Mouse (Mus musculus) lung, embryonic 14.5 days (tissue): ENCODE data around the gene Dnase2a. TPM values are rescaled to one million over a fixed set of nuclear protein-coding genes. Genes with fewer than 3 reads are reported as not detected.

Experiments
- ATAC-seq: fragments of 200-750 bp; cut with Nextera tagmentation; 2 replicates; pipeline ENCODE4 v1.8.0; 2017; ENCODE audit warnings: mild to moderate bottlenecking, moderate TSS enrichment, moderate library complexity; ENCODE audit not compliant: insufficient read depth
- DNase-seq: peaks from one replicate; pipeline ENCODE4 v3.0.0-alpha.2; 2015
- H3K27ac ChIP-seq: fragments of 300-500 bp; sonication (generic); 2 replicates; pipeline ENCODE4 v1.5.1; 2014; ENCODE audit warnings: low read depth, mild to moderate bottlenecking, moderate library complexity
- H3K27me3 ChIP-seq: fragments of 300-500 bp; sonication (generic); 2 replicates; pipeline ENCODE4 v1.6.1; 2014; ENCODE audit warnings: low read length, control low read depth; ENCODE audit not compliant: insufficient read depth
- H3K36me3 ChIP-seq: fragments of 300-500 bp; sonication (generic); 2 replicates; pipeline ENCODE4 v1.6.1; 2014; ENCODE audit warnings: control low read depth; ENCODE audit not compliant: insufficient read depth
- H3K4me1 ChIP-seq: fragments of 300-500 bp; sonication (generic); 2 replicates; pipeline ENCODE4 v1.6.1; 2014; ENCODE audit warnings: antibody characterized with exemption, control low read depth; ENCODE audit not compliant: insufficient read depth
- H3K4me2 ChIP-seq: fragments of 300-500 bp; sonication (generic); 2 replicates; pipeline ENCODE4 v1.6.1; 2014; ENCODE audit warnings: mild to moderate bottlenecking
- H3K4me3 ChIP-seq: fragments of 300-500 bp; sonication (generic); 2 replicates; pipeline ENCODE4 v1.5.1; 2014; ENCODE audit warnings: low read depth, low read length
- H3K9ac ChIP-seq: fragments of 300-500 bp; sonication (generic); 2 replicates; pipeline ENCODE4 v1.6.1; 2014
- H3K9me3 ChIP-seq: fragments of 300-500 bp; sonication (generic); 2 replicates; pipeline ENCODE4 v1.6.1; 2016; ENCODE audit warnings: low read depth, low read length, control low read depth
- CTCF ChIP-seq: IDR thresholded peaks from 2 replicates; pipeline ENCODE4 v1.5.1; 2016; ENCODE audit warnings: antibody characterized with exemption, low read depth
- WGBS: fragments of 180-500 bp; shearing (Covaris S2); extraction: QIAGEN DNeasy Blood & Tissue Kit; methylation state at CpG from one replicate; pipeline ENCODE4 v1.1.7; 2014; 5-methylcytosine and 5-hydroxymethylcytosine counted together
- polyA plus RNA-seq: library from polyadenylated mRNA; unstranded; fragments of >200 nt; fragmentation: Nextera tagmentation; extraction: Ambion mirVana; gene quantifications from 2 replicates; pipeline ENCODE4 v1.2.1, GENCODE M21; 2014

Dnase2a gene
- 12.0 and 15.3 TPM in 2 replicates for polyA plus RNA-seq

DNA sequence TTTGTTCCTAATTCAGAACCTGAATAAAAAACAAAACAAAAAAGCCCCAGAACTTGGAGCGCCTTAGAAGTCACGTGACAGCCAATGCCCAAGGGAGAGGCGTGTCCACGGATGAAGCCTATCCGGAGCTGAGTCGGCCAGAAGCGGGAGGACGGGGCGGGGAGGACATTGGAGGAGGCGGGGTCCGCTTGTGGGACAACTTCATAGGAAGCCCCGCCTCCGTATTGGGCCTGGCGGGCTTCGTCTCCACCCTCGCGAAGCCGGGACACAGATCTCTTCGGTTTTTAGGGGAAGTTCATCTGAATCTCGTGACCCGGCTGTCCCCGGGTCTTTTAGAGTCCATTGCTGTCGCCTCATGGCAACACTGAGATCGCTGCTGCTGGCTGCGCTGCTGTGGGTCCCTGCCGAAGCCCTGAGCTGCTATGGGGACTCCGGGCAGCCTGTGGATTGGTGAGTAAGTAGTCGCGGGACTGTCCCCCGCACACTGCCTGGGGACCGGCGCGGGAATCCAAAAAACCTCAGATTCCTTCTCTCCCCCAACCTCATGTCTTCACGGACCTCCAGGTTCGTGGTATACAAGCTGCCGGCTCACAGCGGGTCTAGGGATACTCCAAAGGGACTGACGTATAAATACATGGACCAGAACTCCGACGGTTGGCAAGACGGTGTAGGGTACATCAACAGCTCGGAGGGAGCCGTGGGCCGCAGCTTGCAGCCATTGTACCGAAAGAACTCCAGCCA, at the start of gene Dnase2a:
Gene Dnase2a (plus strand): TSS at position 140 of the 741 bp plus-strand sequence.
- Histone ChIP-seq H3K4me2 (peak within 1 kb of the TSS; percentile 93), H3K36me3 (no peaks in the 10 kb centered on the region), H3K27ac (0 out of 2 replicates have a peak within 1 kb of the TSS, but pooled peaks have one; percentile 30), H3K4me1 (0 out of 2 replicates have a peak, but pooled peaks cover 6% of the 10 kb centered on the region), H3K4me3 (peak within 1 kb of the TSS; percentile 58), H3K9me3 (no peaks in the 10 kb centered on the region), H3K27me3 (peaks cover 32% of the 10 kb centered on the region), H3K9ac (peak within 1 kb of the TSS; percentile 69)
- DNase-seq: peak; percentile 97
- TF ChIP-seq CTCF: no peak
- under 1% methylated on average over 45 of the region's 45 CpGs for WGBS
- ATAC-seq: peak; percentile 94

DNA sequence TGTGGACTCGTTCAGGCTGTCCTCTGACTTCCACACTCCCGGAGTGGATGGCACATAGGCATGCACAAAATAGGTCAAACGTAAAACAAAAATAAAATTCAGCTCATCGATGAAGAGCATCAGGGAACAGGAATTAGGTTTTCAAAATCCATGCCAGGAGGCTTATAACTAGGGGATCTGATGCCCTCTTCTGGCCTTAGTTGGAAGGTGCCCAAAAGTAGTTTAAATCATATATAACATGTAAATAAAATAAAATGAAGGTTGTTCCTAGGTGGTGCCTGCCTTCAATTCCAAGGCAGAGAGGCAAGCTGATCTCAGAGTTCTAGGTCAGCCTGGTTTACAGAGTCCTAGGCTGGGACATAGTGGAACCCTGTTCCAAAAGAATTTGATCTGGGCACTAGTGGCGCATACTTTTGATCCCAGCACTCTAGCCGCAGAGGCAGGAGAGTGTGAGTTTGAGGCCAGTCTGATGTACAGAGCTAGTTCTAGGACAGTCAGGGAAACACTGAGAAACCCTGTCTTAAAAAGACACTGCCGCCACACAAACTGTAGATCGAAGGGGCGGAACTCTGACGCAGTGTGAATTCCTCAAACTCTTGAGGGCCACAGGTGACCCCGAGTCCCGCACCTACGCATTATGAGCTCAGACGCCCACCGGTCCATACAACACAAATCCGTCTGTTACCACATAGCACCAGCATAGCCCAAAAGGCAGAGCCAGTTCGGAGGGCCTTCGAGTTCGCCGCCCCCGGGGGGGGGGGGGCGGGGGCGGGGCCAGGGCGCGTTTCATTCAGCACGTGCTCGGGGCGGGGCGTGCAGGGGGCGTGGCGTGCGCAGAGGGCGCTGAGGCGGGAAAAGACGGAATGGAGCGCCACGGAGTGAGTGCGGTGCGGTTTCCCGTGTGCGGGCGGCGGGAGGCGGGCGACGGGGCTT, 36.7 kb upstream of the Dnase2a start, which contains the start of gene Syce2:
Gene Syce2 (plus strand): TSS at position 736 of the 933 bp plus-strand sequence.
- Histone ChIP-seq H3K27ac (no peak within 1 kb of the TSS), H3K27me3 (no peaks in the 10 kb centered on the region), H3K4me1 (peaks cover 8% of the 10 kb centered on the region), H3K4me2 (peak within 1 kb of the TSS; percentile 99), H3K9me3 (no peaks in the 10 kb centered on the region), H3K9ac (peak within 1 kb of the TSS; percentile 61), H3K36me3 (peaks cover 33% of the 10 kb centered on the region), H3K4me3 (peak within 1 kb of the TSS; percentile 49)
- ATAC-seq (peak; percentile 74), DNase-seq (peak; percentile 86)
- WGBS: 12% methylated on average over 44 of the region's 46 CpGs
- peak; percentile 47 for TF ChIP-seq CTCF

DNA sequence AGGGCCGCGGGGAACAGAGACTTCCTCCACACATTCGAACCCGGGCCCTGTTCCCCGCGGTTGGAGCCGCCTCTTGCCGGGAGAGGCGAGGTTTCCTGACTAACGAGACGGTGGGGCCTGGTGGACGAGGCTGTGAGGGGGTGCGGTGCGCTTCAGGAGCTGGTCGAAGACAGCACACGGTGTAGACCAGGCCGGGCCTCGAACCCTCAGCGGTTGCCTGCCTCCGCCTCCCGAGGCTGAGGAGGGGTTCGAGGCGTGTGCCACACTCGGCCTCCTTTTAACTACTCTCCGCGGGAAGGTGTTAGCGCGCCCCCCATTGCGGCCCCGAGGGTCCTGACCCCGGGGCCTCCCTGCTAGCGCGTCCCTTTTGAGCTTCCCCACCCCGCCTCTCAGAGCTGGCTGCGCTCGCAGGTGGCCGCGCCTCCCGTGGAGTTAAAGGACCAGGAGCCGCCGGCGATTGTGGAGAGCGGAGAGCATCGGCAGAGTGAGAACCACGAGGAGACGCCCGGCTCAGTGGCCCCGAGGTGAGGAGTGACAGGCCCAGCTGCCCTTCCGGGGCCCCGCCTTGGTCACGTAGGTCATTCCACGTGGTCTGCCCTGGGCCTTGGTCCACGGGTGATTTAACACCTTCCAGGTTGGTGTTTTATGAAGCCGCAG, 35.9 kb upstream of the Dnase2a start:
- H3K9me3 ChIP-seq: no peaks in the 10 kb centered on the region
- ATAC-seq: peak; percentile 76
- WGBS: 2% methylated on average over 54 of the region's 54 CpGs
- DNase-seq: peak; percentile 61
- H3K4me3 ChIP-seq: peak overlapping the region; percentile 49
- no peaks in the 10 kb centered on the region for H3K27me3 ChIP-seq
- H3K9ac ChIP-seq: peak overlapping the region; percentile 61
- no peak overlapping the region for H3K27ac ChIP-seq
- H3K36me3 ChIP-seq: peaks cover 25% of the 10 kb centered on the region
- H3K4me2 ChIP-seq: peak overlapping the region; percentile 99
- TF ChIP-seq CTCF: no peak
- peaks cover 8% of the 10 kb centered on the region for H3K4me1 ChIP-seq

DNA sequence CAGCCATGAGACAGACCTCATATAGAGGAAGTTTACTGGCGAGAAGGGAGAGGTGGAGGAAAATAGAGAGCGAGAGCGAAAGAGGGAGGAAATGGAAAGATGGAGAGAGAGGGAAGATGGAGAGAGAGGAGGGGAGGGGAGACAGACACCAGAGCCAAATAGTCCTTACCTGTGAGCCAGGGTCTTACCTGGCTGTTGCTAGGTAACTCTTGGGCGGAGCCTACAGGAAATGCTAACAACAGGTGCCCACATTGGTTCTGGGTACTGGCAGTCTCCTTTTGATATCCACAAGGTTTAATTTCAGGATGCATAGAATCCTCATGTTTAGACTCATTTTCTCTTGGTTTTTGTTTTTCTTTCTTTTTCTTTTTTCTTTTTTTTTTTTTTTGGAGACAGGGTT, 35.3 kb upstream of the Dnase2a start:
- DNase-seq (peak; percentile 45), ATAC-seq (no peak)
- 53% methylated on average over 4 of the region's 4 CpGs for WGBS
- Histone ChIP-seq H3K36me3 (peaks cover 19% of the 10 kb centered on the region), H3K4me2 (peak overlapping the region; percentile 99), H3K27me3 (no peaks in the 10 kb centered on the region), H3K4me3 (peak overlapping the region; percentile 49), H3K27ac (no peak overlapping the region), H3K4me1 (peaks cover 8% of the 10 kb centered on the region), H3K9me3 (no peaks in the 10 kb centered on the region), H3K9ac (peak overlapping the region; percentile 61; the same call in 1 of the 2 replicates)
- TF ChIP-seq CTCF: no peak

DNA sequence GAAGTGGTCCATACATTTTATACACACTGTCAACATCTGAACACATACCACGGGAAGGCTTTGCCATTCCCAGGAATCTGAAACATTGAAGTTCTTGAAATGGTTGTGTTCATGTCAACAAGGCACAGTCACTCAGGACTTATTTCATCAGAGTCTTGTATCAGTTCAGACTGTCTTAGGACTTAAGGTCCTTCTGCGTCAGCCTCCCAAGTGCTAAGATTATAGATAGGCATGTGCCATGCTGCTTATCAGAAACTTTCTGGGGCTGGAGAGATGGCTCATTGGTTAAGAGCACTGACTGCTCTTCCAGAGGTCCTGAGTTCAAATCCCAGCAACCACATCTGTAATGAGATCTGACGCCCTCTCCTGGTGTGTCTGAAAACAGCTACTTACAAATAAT, 34.0 kb upstream of the Dnase2a start:
- Histone ChIP-seq H3K4me1 (peaks cover 8% of the 10 kb centered on the region), H3K36me3 (peaks cover 6% of the 10 kb centered on the region; the same call in 1 of the 2 replicates), H3K9ac (no peak overlapping the region), H3K9me3 (no peaks in the 10 kb centered on the region), H3K27ac (no peak overlapping the region), H3K4me2 (no peak overlapping the region), H3K4me3 (no peak overlapping the region), H3K27me3 (no peaks in the 10 kb centered on the region)
- TF ChIP-seq CTCF: no peak
- no peak for ATAC-seq
- 76% methylated on average over 3 of the region's 3 CpGs for WGBS
- no peak for DNase-seq

GRCm38 (mm10) chr8:84877297-84878035, 30.9 kb upstream of the Dnase2a start:
- no peak for DNase-seq

More at GRCm38 (mm10) chr8:84877297-84878035, 30.9 kb upstream of the Dnase2a start:
- WGBS: 68% methylated on average over 3 of the region's 3 CpGs
- Histone ChIP-seq H3K9ac (no peak overlapping the region), H3K27ac (no peak overlapping the region), H3K4me3 (no peak overlapping the region), H3K4me1 (peaks cover 3% of the 10 kb centered on the region), H3K9me3 (no peaks in the 10 kb centered on the region), H3K36me3 (no peaks in the 10 kb centered on the region), H3K4me2 (no peak overlapping the region), H3K27me3 (no peaks in the 10 kb centered on the region)
- no peak for TF ChIP-seq CTCF
- ATAC-seq: no peak
